Mouse (Mus musculus): Measurements from ENCODE around the gene Gm9611. TPM values are rescaled to one million over a fixed set of nuclear protein-coding genes. Genes with fewer than 3 reads are reported as not detected.
"Not testable (repeated sequence)": the region's sequence is repeated elsewhere in the genome, so short reads cannot be mapped to it uniquely, and the experiment has no call there.

Gm9611 gene
- polyA plus RNA-seq (2012) = not detected in 2 replicates

DNA sequence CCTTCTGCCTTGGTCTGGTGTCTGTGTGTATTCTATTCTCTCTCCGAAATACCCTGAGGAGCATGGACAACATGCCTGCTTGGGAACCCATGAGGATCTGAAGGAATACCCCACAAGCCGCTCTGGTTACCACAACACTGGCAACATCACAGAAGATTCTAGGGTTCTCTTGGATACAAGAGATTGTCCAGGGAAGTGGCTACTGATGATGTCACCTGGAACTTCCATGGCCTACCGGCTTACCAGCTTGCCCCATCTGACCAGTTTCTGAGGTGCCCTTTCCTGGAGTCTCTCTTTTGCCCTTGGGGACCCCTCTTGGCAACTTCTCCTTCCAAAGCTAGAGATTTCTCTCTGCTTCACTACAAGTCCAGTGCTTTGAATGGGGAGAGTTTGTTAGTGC, at the start of gene Gm9611:
Gm9611 (minus strand) TSS at position 101 of the 400 bp plus-strand sequence.
- H3K36me3 ChIP-seq (ENCODE audit: control insufficient read depth); H3K4me1 ChIP-seq (ENCODE audit: control insufficient read depth); H3K9me3 ChIP-seq (ENCODE audit: control insufficient read depth, low read length); H3K4me3 ChIP-seq (replicated peaks); H3K27me3 ChIP-seq (ENCODE audit: control insufficient read depth): not testable (repeated sequence)

DNA sequence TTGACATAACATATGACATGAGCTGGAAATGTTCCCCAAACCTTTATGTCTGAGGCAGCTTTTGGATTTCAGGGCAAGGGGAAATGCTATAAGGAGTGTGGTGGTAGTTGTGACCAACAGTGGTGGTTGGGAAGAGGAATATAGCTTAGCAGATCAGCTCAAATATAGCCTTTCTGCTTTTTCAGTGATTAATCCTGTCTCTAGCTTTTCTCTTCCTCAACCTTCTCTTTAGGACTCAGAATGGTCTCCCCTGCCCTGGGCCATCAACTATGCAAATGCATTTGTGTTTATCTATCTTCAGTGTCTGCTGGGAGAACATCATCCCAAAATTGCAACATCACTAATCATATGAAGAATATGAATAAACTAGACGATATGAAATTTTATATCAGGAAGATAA, 12.8 kb upstream of the Gm9611 start, which contains the start of gene Gm7995:
Gm7995 (plus strand) TSS at position 301 of the 400 bp plus-strand sequence.
- not testable (repeated sequence) for H3K4me3 ChIP-seq (replicated peaks); H3K27me3 ChIP-seq (ENCODE audit: control insufficient read depth); H3K36me3 ChIP-seq (ENCODE audit: control insufficient read depth); H3K9me3 ChIP-seq (ENCODE audit: control insufficient read depth, low read length); H3K4me1 ChIP-seq (ENCODE audit: control insufficient read depth)

GRCm38 (mm10) chr14:42259948-42260347, 37.2 kb downstream of the Gm9611 start, which contains the start of gene Gm17026:
Gene Gm17026 (minus strand): TSS chr14:42260048.
- not testable (repeated sequence) for H3K4me3 ChIP-seq (replicated peaks); H3K9me3 ChIP-seq (ENCODE audit: control insufficient read depth, low read length); H3K36me3 ChIP-seq (ENCODE audit: control insufficient read depth); H3K27me3 ChIP-seq (ENCODE audit: control insufficient read depth); H3K4me1 ChIP-seq (ENCODE audit: control insufficient read depth)

Other genes with a start within 250 kb of the Gm9611 start
- not detected in 2 replicates for gene Gm7951, start 180.0 kb downstream of the Gm9611 start, polyA plus RNA-seq (2012)
- gene Gm17027, start 134.7 kb downstream of the Gm9611 start, polyA plus RNA-seq (2012) = not detected in 2 replicates
- gene Gm3573, start 106.6 kb downstream of the Gm9611 start, polyA plus RNA-seq (2012) = not detected in 2 replicates
- gene Gm17026, start 37.3 kb downstream of the Gm9611 start, polyA plus RNA-seq (2012) = not detected in 2 replicates
- gene Gm7995, start 12.9 kb upstream of the Gm9611 start, polyA plus RNA-seq (2012) = not detected in 2 replicates
- gene Gm8005, start 142.3 kb upstream of the Gm9611 start, polyA plus RNA-seq (2012) = not detected in 2 replicates
- gene Gm8011, start 166.5 kb upstream of the Gm9611 start, polyA plus RNA-seq (2012) = not detected in 2 replicates
- not detected in 2 replicates for gene Gm8020, start 205.0 kb upstream of the Gm9611 start, polyA plus RNA-seq (2012)
- not detected in 2 replicates for gene Gm8024, start 226.9 kb upstream of the Gm9611 start, polyA plus RNA-seq (2012)

All from erythroblast, embryonic 14.5 days (primary cell).